Mouse (Mus musculus) small intestine, adult 2 months (tissue): ENCODE results near the gene Nol3. TPM values are rescaled to one million over a fixed set of nuclear protein-coding genes. Genes with fewer than 3 reads are reported as not detected.
A peak's percentile ranks its signal among the peaks of the same experiment; 100 is the strongest.
"Not testable (repeated sequence)": the region's sequence is repeated elsewhere in the genome, so short reads cannot be mapped to it uniquely, and the experiment has no call there.

ENCODE experiments used
- H3K27ac ChIP-seq: fragments of 200-500 bp; 2 replicates; pipeline ENCODE4 v1.5.1; 2012; ENCODE audit warnings: low read depth, low read length, control low read depth, inconsistent platforms; ENCODE audit not compliant: insufficient read depth
- H3K27me3 ChIP-seq: fragments of 200-500 bp; 2 replicates; pipeline ENCODE4 v1.6.1; 2012; ENCODE audit warnings: mild to moderate bottlenecking, moderate library complexity, low read length, inconsistent platforms; ENCODE audit not compliant: control insufficient read depth, insufficient read depth
- H3K36me3 ChIP-seq: fragments of 200-500 bp; 2 replicates; pipeline ENCODE4 v1.6.1; 2012; ENCODE audit warnings: mild to moderate bottlenecking, low read length, control low read depth, inconsistent platforms; ENCODE audit not compliant: control insufficient read depth, insufficient read depth
- H3K4me1 ChIP-seq: fragments of 200-500 bp; 2 replicates; pipeline ENCODE4 v1.6.1; 2012; ENCODE audit warnings: low read length, inconsistent platforms, mixed read lengths; ENCODE audit not compliant: control insufficient read depth, insufficient read depth, insufficient read length
- H3K4me3 ChIP-seq: fragments of 200-500 bp; 2 replicates; pipeline ENCODE4 v1.5.1; 2012; ENCODE audit warnings: low read depth, mild to moderate bottlenecking, control low read depth, inconsistent platforms, low read length, moderate library complexity
- CTCF ChIP-seq: fragments of 200-500 bp; IDR thresholded peaks from 2 replicates; pipeline ENCODE4 v1.5.1; 2012; ENCODE audit warnings: low read depth, mild to moderate bottlenecking, control low read depth, inconsistent platforms, low read length, moderate library complexity, mixed read lengths; ENCODE audit not compliant: insufficient replicate concordance, insufficient read length; ENCODE audit errors: extremely low read depth
- POLR2A ChIP-seq: fragments of 200-500 bp; IDR thresholded peaks from 2 replicates; pipeline ENCODE4 v1.6.1; 2012; ENCODE audit warnings: low read depth, mild to moderate bottlenecking, control low read depth, inconsistent platforms, low read length, moderate library complexity
- WGBS: fragments of 180-500 bp; shearing (Covaris S2); methylation state at CpG from one replicate; pipeline ENCODE4 v1.1.7; 2018; 5-methylcytosine and 5-hydroxymethylcytosine counted together
- polyA plus RNA-seq: library from polyadenylated mRNA; depleted of rRNA; stranded (reverse); fragments of >200 nt; gene quantifications from 2 replicates; pipeline ENCODE4 v1.2.3, GENCODE M21; 2012

The Nol3 gene
- polyA plus RNA-seq, 1 experiment: 0.52 TPM

DNA sequence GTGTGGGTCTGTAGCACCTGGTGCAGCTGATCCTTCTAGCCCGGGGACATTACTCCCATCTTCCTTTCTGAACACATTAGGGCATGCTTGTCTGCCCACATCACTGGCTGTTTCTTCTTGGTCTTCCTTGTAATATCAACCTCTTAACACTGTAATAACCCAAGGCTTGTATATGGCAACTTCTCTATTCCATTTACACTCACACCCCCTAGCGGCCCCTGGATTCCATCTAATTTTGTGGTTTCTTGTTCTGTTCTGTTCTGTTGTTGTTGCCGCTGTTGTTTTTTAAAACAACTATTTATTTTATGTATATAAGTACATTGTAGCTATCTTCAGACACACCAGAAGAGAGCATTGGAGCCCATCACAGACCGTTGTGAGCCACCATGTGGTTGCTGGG is 11.0 kb downstream of the Nol3 start:
- no peaks in the 10 kb centered on the region for H3K36me3 ChIP-seq
- no peak for TF ChIP-seq POLR2A
- TF ChIP-seq CTCF: no peak
- H3K4me3 ChIP-seq: no peak overlapping the region
- H3K27me3 ChIP-seq: no peaks in the 10 kb centered on the region; the same call in 1 of the 2 replicates
- WGBS: 92% methylated on average over 4 of the region's 4 CpGs
- H3K4me1 ChIP-seq: peaks cover 15% of the 10 kb centered on the region
- no peak overlapping the region for H3K27ac ChIP-seq

DNA sequence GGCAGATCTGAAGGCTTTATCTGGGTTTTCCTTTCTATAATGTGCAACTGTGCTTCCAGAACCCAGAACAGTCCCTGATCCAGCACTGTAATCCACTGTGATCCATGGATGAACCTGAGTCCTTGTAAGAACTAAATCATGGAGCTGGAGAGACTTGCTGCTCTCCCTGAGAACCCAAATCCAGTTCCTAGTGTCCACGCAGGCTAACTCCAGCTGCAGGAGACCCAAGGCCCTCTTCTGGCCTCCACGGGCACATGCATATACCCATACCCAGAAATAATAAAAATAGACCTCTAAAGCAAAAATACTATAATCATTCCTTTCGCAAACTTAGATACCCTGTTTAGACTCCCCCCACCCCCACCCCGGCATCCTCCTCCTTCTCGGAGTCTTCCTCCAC is 12.3 kb downstream of the Nol3 start:
- Histone ChIP-seq H3K27ac (no peak overlapping the region), H3K4me1 (peaks cover 13% of the 10 kb centered on the region), H3K36me3 (no peaks in the 10 kb centered on the region), H3K4me3 (no peak overlapping the region), H3K27me3 (no peaks in the 10 kb centered on the region; the same call in 1 of the 2 replicates)
- TF ChIP-seq POLR2A: no peak
- no peak for TF ChIP-seq CTCF
- WGBS: 82% methylated on average over 5 of the region's 5 CpGs

DNA sequence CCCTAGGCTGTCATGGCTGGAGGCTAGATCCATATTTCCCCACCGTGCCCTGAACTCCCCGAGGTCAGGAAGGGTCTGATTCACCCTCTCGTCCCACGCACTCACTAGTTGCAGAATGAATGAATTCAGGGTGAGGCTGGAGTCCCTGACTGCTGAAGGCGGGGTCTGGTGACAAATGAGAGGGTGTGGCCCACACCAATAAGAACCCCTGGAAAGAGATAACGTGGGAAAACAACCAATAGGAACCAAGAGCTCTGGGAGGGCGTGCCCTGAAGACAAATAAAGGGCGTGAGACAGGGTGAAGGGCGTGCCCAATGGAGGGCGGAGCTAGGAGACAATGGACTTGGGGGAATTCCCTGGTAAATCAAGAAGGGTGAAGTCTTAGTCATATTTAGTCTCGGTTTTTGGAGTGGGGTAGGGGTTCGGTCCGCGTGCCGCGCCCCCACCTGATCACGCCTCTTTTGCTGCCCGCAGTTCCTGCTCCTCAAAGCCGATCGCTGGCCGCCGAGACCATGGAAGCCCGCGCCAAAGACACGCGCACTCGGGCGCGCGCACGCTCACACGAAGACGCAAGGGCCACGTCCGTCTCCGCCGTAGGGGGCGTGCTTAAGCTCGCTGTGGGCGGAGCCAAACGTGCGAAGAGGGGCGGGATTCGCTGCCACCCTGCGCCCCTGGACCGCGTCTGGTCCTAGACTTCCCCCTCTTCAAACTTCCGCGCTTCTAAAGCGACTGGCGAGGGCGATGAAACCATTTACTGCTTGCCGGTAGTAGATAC is 13.2 kb downstream of the Nol3 start:
- WGBS: 1% methylated on average over 53 of the region's 53 CpGs
- Histone ChIP-seq H3K27ac (peak overlapping the region; percentile 23; the same call in 1 of the 2 replicates), H3K4me1 (peaks cover 12% of the 10 kb centered on the region), H3K36me3 (no peaks in the 10 kb centered on the region), H3K27me3 (no peaks in the 10 kb centered on the region; the same call in 1 of the 2 replicates), H3K4me3 (peak overlapping the region; percentile 75)
- TF ChIP-seq CTCF (peak; percentile 8; the same call in 1 of the 2 replicates), POLR2A (0 out of 2 replicates have a peak, but pooled peaks have one; percentile 13)

DNA sequence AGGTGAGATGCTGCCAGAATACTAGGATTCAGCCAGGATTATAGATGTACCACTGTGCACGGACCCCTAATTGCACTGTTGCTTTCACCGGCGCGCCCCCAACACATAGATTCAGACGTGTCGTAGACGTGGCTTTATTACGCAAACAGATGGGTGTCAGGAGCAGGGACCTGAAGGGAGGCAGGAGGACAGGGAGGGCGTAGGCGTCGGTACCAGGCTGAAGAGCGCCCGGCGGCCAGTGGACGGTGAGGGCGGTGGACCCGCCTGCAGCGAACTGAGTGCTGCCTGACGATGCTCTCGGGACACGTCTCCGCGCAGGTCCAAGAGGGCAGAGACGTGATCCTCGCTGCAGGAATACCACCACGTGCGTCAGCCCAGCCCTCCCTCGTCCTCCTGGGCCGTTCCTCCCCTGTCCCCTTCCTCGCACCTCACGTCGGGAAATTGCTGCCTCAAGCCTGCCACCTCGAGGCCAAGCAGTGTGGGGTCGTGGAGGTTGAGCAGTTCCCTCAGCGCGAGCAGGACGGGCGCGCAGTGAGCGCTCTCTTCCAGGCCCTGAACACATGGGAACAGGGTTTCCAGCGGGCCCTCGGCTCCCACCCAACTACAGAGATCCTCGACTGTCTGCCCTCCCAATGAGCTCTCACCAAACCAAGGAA is 14.0 kb downstream of the Nol3 start, which contains the start of gene 4931428F04Rik:
TSS of gene 4931428F04Rik (minus strand) at position 60 of the 656 bp plus-strand sequence.
- Histone ChIP-seq H3K27me3 (no peaks in the 10 kb centered on the region; the same call in 1 of the 2 replicates), H3K36me3 (no peaks in the 10 kb centered on the region), H3K4me3 (peak within 1 kb of the TSS; percentile 75), H3K4me1 (peaks cover 12% of the 10 kb centered on the region), H3K27ac (peak within 1 kb of the TSS; percentile 23; the same call in 1 of the 2 replicates)
- WGBS: 3% methylated on average over 43 of the region's 43 CpGs
- TF ChIP-seq POLR2A (no peak), CTCF (0 out of 2 replicates have a peak, but pooled peaks have one; percentile 31)

DNA sequence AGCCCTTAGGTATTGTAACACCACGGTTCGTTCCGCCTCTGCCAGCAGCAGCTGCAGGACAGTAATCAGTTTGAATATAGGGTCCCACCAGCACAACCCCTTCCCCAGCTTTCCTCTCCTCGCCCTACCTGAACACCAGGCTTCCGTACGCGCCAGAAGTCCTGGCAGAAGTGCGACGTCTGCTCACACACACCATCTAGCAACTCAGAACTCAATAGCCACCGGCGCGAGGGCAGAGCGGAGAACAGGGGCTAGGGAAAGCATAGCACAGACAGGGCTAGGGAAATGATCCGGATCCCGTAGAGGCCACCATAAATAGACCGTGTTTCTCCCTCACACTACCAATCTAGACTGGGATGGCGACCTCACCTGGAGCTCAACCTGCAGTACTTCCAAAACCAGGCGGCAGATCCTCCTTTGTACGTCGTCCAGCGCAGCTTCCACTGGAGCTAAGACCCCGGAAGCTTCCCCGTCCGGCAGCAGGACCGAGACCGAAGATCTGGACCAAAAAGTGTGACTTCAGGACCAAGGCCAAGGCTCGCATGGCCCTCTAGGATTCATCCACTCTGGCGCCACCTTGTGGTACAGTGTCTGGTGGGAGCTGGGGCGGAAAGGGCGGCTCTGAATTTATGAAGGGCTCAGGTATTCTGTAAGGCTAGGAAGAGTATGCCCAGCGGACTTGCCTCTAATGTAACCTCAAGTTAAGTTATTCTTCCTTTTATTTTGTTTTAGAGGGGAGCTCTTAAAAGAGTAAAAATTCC is 14.8 kb downstream of the Nol3 start:
- Histone ChIP-seq H3K27me3 (no peaks in the 10 kb centered on the region; the same call in 1 of the 2 replicates), H3K4me3 (peak overlapping the region; percentile 75; the same call in 1 of the 2 replicates), H3K27ac (no peak overlapping the region), H3K4me1 (peaks cover 12% of the 10 kb centered on the region), H3K36me3 (no peaks in the 10 kb centered on the region)
- TF ChIP-seq POLR2A: peak; percentile 31; the same call in 1 of the 2 replicates
- peak; percentile 96; the same call in 1 of the 2 replicates for TF ChIP-seq CTCF
- WGBS: 9% methylated on average over 31 of the region's 31 CpGs

DNA sequence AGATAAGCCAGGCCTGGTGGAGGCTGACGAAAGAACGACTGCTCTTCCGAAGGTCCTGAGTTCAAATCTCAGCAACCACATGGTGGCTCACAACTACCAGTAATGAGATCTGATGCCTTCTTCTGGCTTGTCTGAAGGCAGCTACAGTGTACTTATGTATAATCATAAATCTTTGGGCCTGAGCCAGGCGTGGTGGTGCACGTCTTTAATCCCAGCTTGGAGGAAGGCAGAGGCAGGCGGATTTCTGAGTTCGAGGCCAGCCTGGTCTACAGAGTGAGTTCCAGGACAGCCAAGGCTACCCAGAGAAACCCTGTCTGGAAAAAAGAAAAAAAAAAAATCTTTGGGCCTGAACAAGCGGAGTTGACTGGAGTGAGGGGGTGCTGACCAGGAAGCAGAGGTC is 15.4 kb downstream of the Nol3 start:
- not testable (repeated sequence) for H3K27ac ChIP-seq, H3K27me3 ChIP-seq, H3K36me3 ChIP-seq, H3K4me3 ChIP-seq
- 61% methylated on average over 8 of the region's 8 CpGs for WGBS
- H3K4me1 ChIP-seq: peaks cover 15% of the 10 kb centered on the region

DNA sequence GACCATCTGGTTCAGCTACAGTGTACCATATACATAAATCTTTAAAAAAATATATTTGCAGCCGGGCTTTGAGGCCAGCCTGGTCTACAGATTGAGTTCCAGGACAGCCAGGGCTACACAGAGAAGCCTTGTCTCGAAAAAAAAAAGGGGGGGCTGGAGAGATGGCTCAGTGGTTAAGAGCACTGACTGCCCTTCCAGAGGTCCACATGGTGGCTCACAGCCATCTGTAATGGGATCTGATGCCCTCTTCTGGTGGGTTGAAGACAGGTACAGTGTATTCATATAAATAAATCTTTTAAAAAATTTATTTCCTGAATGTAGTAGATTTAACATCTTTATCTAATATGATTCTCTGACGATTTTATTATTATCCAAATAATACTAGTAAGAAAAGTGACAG is 15.9 kb downstream of the Nol3 start:
- not testable (repeated sequence) for H3K4me3 ChIP-seq, H3K27me3 ChIP-seq, H3K36me3 ChIP-seq, H3K27ac ChIP-seq
- H3K4me1 ChIP-seq: peaks cover 15% of the 10 kb centered on the region
- 59% methylated on average over 3 of the region's 3 CpGs for WGBS
